Mouse (Mus musculus) urinary bladder, postnatal 0 days (tissue): ENCODE results near the gene Esp16. TPM values are rescaled to one million over a fixed set of nuclear protein-coding genes. Genes with fewer than 3 reads are reported as not detected.

Experiments used
- polyA plus RNA-seq: library from polyadenylated mRNA; unstranded; fragments of >200 nt; fragmentation: Nextera tagmentation; extraction: Ambion mirVana; gene quantifications from 2 replicates; pipeline ENCODE4 v1.2.1, GENCODE M21; 2015

Gene Esp16
- polyA plus RNA-seq = not detected in 2 replicates

GRCm38 (mm10) chr17:39535842-39536241, at the start of gene Esp16:
Gene Esp16, plus strand, starts transcription at chr17:39536142.

Other genes with a start within 250 kb of the Esp16 start
- not detected in 2 replicates for gene Esp18, start 129.8 kb upstream of the Esp16 start, polyA plus RNA-seq
- not detected in 2 replicates for gene Esp15, start 104.8 kb downstream of the Esp16 start, polyA plus RNA-seq